Mouse (Mus musculus) neural tube, embryonic 15.5 days (tissue): ENCODE results near the gene Acvr1. TPM values are rescaled to one million over a fixed set of nuclear protein-coding genes. Genes with fewer than 3 reads are reported as not detected.

Experiments
- ATAC-seq: fragments of 200-750 bp; cut with Nextera tagmentation; 2 replicates; pipeline ENCODE4 v1.8.0; 2017; ENCODE audit warnings: mild to moderate bottlenecking, moderate TSS enrichment, moderate library complexity; ENCODE audit not compliant: low FRiP score
- H3K27ac ChIP-seq: fragments of 300-500 bp; sonication (generic); replicated peaks from 2 replicates; pipeline ENCODE4 v1.5.1; 2015; ENCODE audit warnings: mild to moderate bottlenecking, inconsistent platforms
- H3K27me3 ChIP-seq: fragments of 300-500 bp; sonication (generic); replicated peaks from 2 replicates; pipeline ENCODE4 v1.6.1; 2015; ENCODE audit warnings: inconsistent platforms
- H3K36me3 ChIP-seq: fragments of 300-500 bp; sonication (generic); 2 replicates; pipeline ENCODE4 v1.6.1; 2015; ENCODE audit warnings: inconsistent platforms
- H3K4me1 ChIP-seq: fragments of 300-500 bp; sonication (generic); 2 replicates; pipeline ENCODE4 v1.6.1; 2015; ENCODE audit warnings: inconsistent platforms
- H3K4me2 ChIP-seq: fragments of 300-500 bp; sonication (generic); 2 replicates; pipeline ENCODE4 v1.6.1; 2015; ENCODE audit warnings: inconsistent platforms, mild to moderate bottlenecking, moderate library complexity
- H3K4me3 ChIP-seq: fragments of 300-500 bp; sonication (generic); replicated peaks from 2 replicates; pipeline ENCODE4 v1.5.1; 2015; ENCODE audit warnings: mild to moderate bottlenecking, inconsistent platforms
- H3K9ac ChIP-seq: fragments of 300-500 bp; sonication (generic); replicated peaks from 2 replicates; pipeline ENCODE4 v1.6.1; 2015; ENCODE audit warnings: mild to moderate bottlenecking, inconsistent platforms
- H3K9me3 ChIP-seq: fragments of 300-500 bp; sonication (generic); replicated peaks from 2 replicates; pipeline ENCODE4 v1.6.1; 2016; ENCODE audit warnings: inconsistent platforms
- WGBS: fragments of 180-500 bp; shearing (Covaris S2); methylation state at CpG from one replicate; pipeline ENCODE4 v1.1.7; 2015; ENCODE audit warnings: mixed read lengths; 5-methylcytosine and 5-hydroxymethylcytosine counted together
- polyA plus RNA-seq: library from polyadenylated mRNA; unstranded; fragments of >200 nt; fragmentation: Nextera tagmentation; extraction: Ambion mirVana; gene quantifications from 2 replicates; pipeline ENCODE4 v1.2.1, GENCODE M21; 2015

Gene Acvr1
- polyA plus RNA-seq, 1 experiment from 2014 or later: 6.1 TPM

GRCm38 (mm10) chr2:58469816-58470215 lies 97.1 kb downstream of the Acvr1 start, which contains the start of gene Gm17409:
Gene Gm17409 (plus strand): TSS chr2:58470116.
- no peak for ATAC-seq
- WGBS: 93% methylated on average over 7 of the region's 7 CpGs
- Histone ChIP-seq H3K36me3 (peaks cover 45% of the 10 kb centered on the region), H3K9ac (no peak within 1 kb of the TSS), H3K4me2 (no peak within 1 kb of the TSS), H3K27ac (no peak within 1 kb of the TSS), H3K4me3 (no peak within 1 kb of the TSS), H3K4me1 (no peaks in the 10 kb centered on the region), H3K27me3 (no peaks in the 10 kb centered on the region), H3K9me3 (no peaks in the 10 kb centered on the region)

GRCm38 (mm10) chr2:58458820-58459371 lies 108.1 kb downstream of the Acvr1 start:
- Histone ChIP-seq H3K4me3 (no peak overlapping the region), H3K27me3 (no peaks in the 10 kb centered on the region), H3K4me1 (no peaks in the 10 kb centered on the region; the same call in 1 of the 2 replicates), H3K36me3 (peaks cover 41% of the 10 kb centered on the region), H3K9me3 (no peaks in the 10 kb centered on the region), H3K4me2 (no peak overlapping the region), H3K9ac (no peak overlapping the region), H3K27ac (no peak overlapping the region)
- ATAC-seq: no peak
- 88% methylated on average over 14 of the region's 14 CpGs for WGBS

GRCm38 (mm10) chr2:58457488-58457865 lies 109.5 kb downstream of the Acvr1 start:
- ATAC-seq: no peak
- Histone ChIP-seq H3K9me3 (no peaks in the 10 kb centered on the region), H3K36me3 (peaks cover 31% of the 10 kb centered on the region)

GRCm38 (mm10) chr2:58456843-58457487 lies 110.0 kb downstream of the Acvr1 start:
- no peak for ATAC-seq
- H3K4me3 ChIP-seq: no peak overlapping the region
- no peaks in the 10 kb centered on the region for H3K27me3 ChIP-seq
- H3K36me3 ChIP-seq: peaks cover 27% of the 10 kb centered on the region
- H3K9ac ChIP-seq: no peak overlapping the region
- 89% methylated on average over 8 of the region's 8 CpGs for WGBS
- H3K27ac ChIP-seq: no peak overlapping the region
- H3K4me2 ChIP-seq: no peak overlapping the region
- H3K4me1 ChIP-seq: no peaks in the 10 kb centered on the region; the same call in 1 of the 2 replicates
- no peaks in the 10 kb centered on the region for H3K9me3 ChIP-seq

More at GRCm38 (mm10) chr2:58457488-58457865, 109.5 kb downstream of the Acvr1 start:
- Histone ChIP-seq H3K27me3 (no peaks in the 10 kb centered on the region), H3K9ac (no peak overlapping the region), H3K27ac (no peak overlapping the region), H3K4me1 (no peaks in the 10 kb centered on the region; the same call in 1 of the 2 replicates), H3K4me2 (no peak overlapping the region), H3K4me3 (no peak overlapping the region)
- WGBS: 96% methylated on average over 5 of the region's 5 CpGs

GRCm38 (mm10) chr2:58454095-58454865 lies 112.7 kb downstream of the Acvr1 start:
- Histone ChIP-seq H3K9me3 (no peaks in the 10 kb centered on the region), H3K36me3 (peaks cover 22% of the 10 kb centered on the region), H3K4me3 (no peak overlapping the region), H3K4me2 (no peak overlapping the region), H3K4me1 (no peaks in the 10 kb centered on the region; the same call in 1 of the 2 replicates), H3K9ac (no peak overlapping the region), H3K27ac (no peak overlapping the region), H3K27me3 (no peaks in the 10 kb centered on the region)
- 83% methylated on average over 16 of the region's 16 CpGs for WGBS
- no peak for ATAC-seq

- WGBS: 97% methylated on average over 15 of the region's 15 CpGs
- H3K27ac ChIP-seq: no peak overlapping the region
These were observed 120.0 kb downstream of the Acvr1 start for GRCm38 (mm10) chr2:58447001-58447400.

GRCm38 (mm10) chr2:58443163-58443562 lies 123.8 kb downstream of the Acvr1 start:
- no peak for ATAC-seq

More at GRCm38 (mm10) chr2:58447001-58447400, 120.0 kb downstream of the Acvr1 start:
- H3K9ac ChIP-seq: no peak overlapping the region
- H3K4me1 ChIP-seq: no peaks in the 10 kb centered on the region
- no peak overlapping the region for H3K4me2 ChIP-seq
- no peaks in the 10 kb centered on the region for H3K9me3 ChIP-seq
- peaks cover 17% of the 10 kb centered on the region for H3K36me3 ChIP-seq
- H3K27me3 ChIP-seq: no peaks in the 10 kb centered on the region
- ATAC-seq: no peak
- H3K4me3 ChIP-seq: no peak overlapping the region

GRCm38 (mm10) chr2:58436911-58437310 lies 130.0 kb downstream of the Acvr1 start:
- H3K9ac ChIP-seq: no peak overlapping the region

More at GRCm38 (mm10) chr2:58443163-58443562, 123.8 kb downstream of the Acvr1 start:
- no peak overlapping the region for H3K9ac ChIP-seq
- peaks cover 22% of the 10 kb centered on the region for H3K36me3 ChIP-seq
- no peak overlapping the region for H3K4me3 ChIP-seq
- H3K27me3 ChIP-seq: no peaks in the 10 kb centered on the region
- H3K4me1 ChIP-seq: no peaks in the 10 kb centered on the region
- H3K4me2 ChIP-seq: no peak overlapping the region
- 82% methylated on average over 4 of the region's 4 CpGs for WGBS
- no peak overlapping the region for H3K27ac ChIP-seq
- H3K9me3 ChIP-seq: no peaks in the 10 kb centered on the region

GRCm38 (mm10) chr2:58435507-58435906 lies 131.4 kb downstream of the Acvr1 start:
- H3K4me3 ChIP-seq: no peak overlapping the region
- 66% methylated on average over 13 of the region's 13 CpGs for WGBS
- 0 out of 2 replicates have a peak, but pooled peaks cover 8% of the 10 kb centered on the region for H3K4me1 ChIP-seq
- no peaks in the 10 kb centered on the region for H3K27me3 ChIP-seq
- no peak overlapping the region for H3K4me2 ChIP-seq
- peak overlapping the region; percentile 15; the same call in 1 of the 2 replicates for H3K27ac ChIP-seq
- no peak overlapping the region for H3K9ac ChIP-seq
- no peaks in the 10 kb centered on the region for H3K9me3 ChIP-seq
- peak; percentile 73 for ATAC-seq
- peaks cover 10% of the 10 kb centered on the region for H3K36me3 ChIP-seq

More at GRCm38 (mm10) chr2:58436911-58437310, 130.0 kb downstream of the Acvr1 start:
- peaks cover 10% of the 10 kb centered on the region for H3K36me3 ChIP-seq
- ATAC-seq: no peak
- H3K4me1 ChIP-seq: 0 out of 2 replicates have a peak, but pooled peaks cover 8% of the 10 kb centered on the region
- H3K9me3 ChIP-seq: no peaks in the 10 kb centered on the region
- H3K27me3 ChIP-seq: no peaks in the 10 kb centered on the region
- H3K27ac ChIP-seq: no peak overlapping the region
- no peak overlapping the region for H3K4me3 ChIP-seq
- no peak overlapping the region for H3K4me2 ChIP-seq
- 78% methylated on average over 3 of the region's 3 CpGs for WGBS

- Histone ChIP-seq H3K27me3 (no peaks in the 10 kb centered on the region), H3K9me3 (no peaks in the 10 kb centered on the region)
- no peak for ATAC-seq
These were observed 132.5 kb downstream of the Acvr1 start for GRCm38 (mm10) chr2:58434438-58434837.

GRCm38 (mm10) chr2:58433317-58433716 lies 133.6 kb downstream of the Acvr1 start:
- WGBS: 90% methylated on average over 2 of the region's 2 CpGs
- Histone ChIP-seq H3K36me3 (0 out of 2 replicates have a peak, but pooled peaks cover 3% of the 10 kb centered on the region), H3K27ac (no peak overlapping the region), H3K9me3 (no peaks in the 10 kb centered on the region), H3K4me3 (no peak overlapping the region), H3K4me2 (no peak overlapping the region), H3K4me1 (0 out of 2 replicates have a peak, but pooled peaks cover 8% of the 10 kb centered on the region), H3K9ac (no peak overlapping the region), H3K27me3 (no peaks in the 10 kb centered on the region)
- no peak for ATAC-seq

More at GRCm38 (mm10) chr2:58434438-58434837, 132.5 kb downstream of the Acvr1 start:
- 88% methylated on average over 2 of the region's 2 CpGs for WGBS
- Histone ChIP-seq H3K9ac (no peak overlapping the region), H3K4me2 (no peak overlapping the region), H3K4me3 (no peak overlapping the region), H3K36me3 (peaks cover 10% of the 10 kb centered on the region), H3K27ac (no peak overlapping the region), H3K4me1 (0 out of 2 replicates have a peak, but pooled peaks cover 8% of the 10 kb centered on the region)
